In the genomic region with DNA sequence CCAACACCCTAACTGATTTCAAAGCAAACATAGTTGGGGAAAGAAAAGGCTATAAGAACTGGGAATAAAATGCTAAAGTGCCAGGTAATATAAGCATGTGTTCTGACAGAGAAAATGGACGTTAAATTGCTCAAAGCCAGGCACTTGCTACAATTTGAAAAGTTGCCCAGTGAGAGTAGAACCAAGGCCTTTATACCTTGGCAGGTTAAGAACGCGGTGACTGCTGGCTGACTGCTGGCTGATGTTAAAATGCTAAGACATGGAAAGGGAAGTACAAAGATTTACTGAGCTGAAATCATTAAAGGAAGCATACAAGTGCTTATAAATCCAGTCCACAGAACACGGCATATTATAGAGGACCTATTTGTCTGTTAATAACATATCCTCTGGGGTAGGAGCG, we compare ENCODE assay signal across 29 mouse cellular contexts.
DNase-seq lines count a peak whose midpoint lies in the region; TF ChIP-seq lines count a peak whose summit lies in the region.
"Had no signal": no experiment of that assay in that cellular context is flagged by ENCODE, and none has a peak within 500 bp of the region (broad histone marks: within the 10 kb centered on the region; RNA-seq: fewer than 3 reads in every experiment).

No protein-coding gene starts in this region.

- 44% methylated on average over 5 of the region's 5 CpGs for WGBS in liver, adult 2 months

- peaks cover 10% of the 10 kb centered on the region for H3K4me1 ChIP-seq in liver, adult 2 months (ENCODE audit: control insufficient read depth, insufficient read depth, low read length)
- H3K4me1 ChIP-seq: forebrain, embryonic 12.5 days; forebrain, embryonic 15.5 days; heart, embryonic 10.5 days had no signal

- no peak overlapping the region; the same call in 1 of the 2 replicates for H3K27ac ChIP-seq in liver, adult 2 months (replicated peaks; ENCODE audit: insufficient read depth, low read depth, low read length)
- H3K27ac ChIP-seq: embryonic facial prominence, embryonic 10.5 days; embryonic facial prominence, embryonic 13.5 days; forebrain, embryonic 12.5 days; forebrain, embryonic 15.5 days; heart, adult 2 months; heart, embryonic 10.5 days; heart, embryonic 13.5 days; hindbrain, embryonic 14.5 days had no signal

- no peak overlapping the region for H3K4me3 ChIP-seq in liver, adult 2 months (ENCODE audit: insufficient read depth, low read depth, low read length)
- H3K4me3 ChIP-seq: embryonic facial prominence, embryonic 10.5 days; embryonic facial prominence, embryonic 13.5 days; erythroblast, embryonic 14.5 days; forebrain, embryonic 12.5 days; forebrain, embryonic 15.5 days; heart, adult 2 months; heart, embryonic 10.5 days; heart, embryonic 13.5 days had no signal

- no peaks in the 10 kb centered on the region for H3K36me3 ChIP-seq in liver, adult 2 months (ENCODE audit: control insufficient read depth, insufficient read depth, low read length)
- H3K36me3 ChIP-seq: embryonic facial prominence, embryonic 10.5 days; embryonic facial prominence, embryonic 13.5 days; forebrain, embryonic 12.5 days; forebrain, embryonic 15.5 days; G1E; heart, embryonic 10.5 days; heart, embryonic 13.5 days had no signal

- no peaks in the 10 kb centered on the region for H3K27me3 ChIP-seq in liver, adult 2 months (ENCODE audit: control insufficient read depth, insufficient read depth, low read length)
- H3K27me3 ChIP-seq: CH12.LX; embryonic facial prominence, embryonic 13.5 days; forebrain, embryonic 12.5 days; forebrain, embryonic 15.5 days; heart, embryonic 13.5 days; Patski had no signal

- no peak overlapping the region for H3K9ac ChIP-seq in liver, adult 2 months (ENCODE audit: low read depth, low read length)
- H3K9ac ChIP-seq: embryonic facial prominence, embryonic 13.5 days; forebrain, embryonic 12.5 days; forebrain, embryonic 15.5 days; heart, embryonic 13.5 days; hindbrain, embryonic 14.5 days had no signal

- TF ChIP-seq POLR2A in liver, adult 2 months (IDR thresholded peaks at IDR 0.05; ENCODE audit: extremely low read depth, insufficient read depth, low read length): no peak

- H3K79me2 ChIP-seq in liver, adult 2 months (ENCODE audit: control insufficient read depth, insufficient read depth, low read length): peaks cover 3% of the 10 kb centered on the region; the same call in 1 of the 2 replicates

- DNase-seq in kidney, adult 11 months: peak; percentile 45
- no peak for DNase-seq in kidney, postnatal 10 days
- peak; percentile 66 for DNase-seq in kidney, adult 9 months
- DNase-seq in kidney, adult 18-20 months: no peak
- DNase-seq in liver, adult 2 months (ENCODE audit: extremely low read depth, low read depth, low spot score): peak; percentile 83
- DNase-seq in liver: no peak
- no peak for DNase-seq in gastrocnemius, postnatal 4 days (ENCODE audit: low spot score in 2 of 2)
- DNase-seq: adrenal gland, postnatal 10 days; B cell, adult 2 months; cerebellum, adult 11-12 months; cerebellum, adult 8-10 months; cerebellum, postnatal 10 days; cerebellum, postnatal 36 days; embryo, embryonic 11 days; gastrocnemius, postnatal 25 days; heart, adult 2 months; heart, postnatal 14 days; heart, postnatal 4 days had no signal

- TF ChIP-seq CTCF in liver, adult 2 months (IDR thresholded peaks at IDR 0.05; ENCODE audit: low read depth, low read length): no peak

Comparison
In these comparisons a context has a peak if more than half of its experiments do, and no peak if none do; other contexts are left out.
1. DNase-seq: peak in kidney, adult 11 months (single experiment), kidney, adult 9 months (single experiment) and liver, adult 2 months (single experiment); none in kidney, postnatal 10 days (single experiment), kidney, adult 18-20 months (single experiment), liver (single experiment) and gastrocnemius, postnatal 4 days (0 of 2).